Mouse (Mus musculus) myocyte (in vitro differentiated cells): ENCODE data around the gene Scmh1.

Source experiments
- MAX ChIP-seq: IDR thresholded peaks from one replicate; pipeline ENCODE4 v1.6.1; 2011; ENCODE audit warnings: low read depth, mild to moderate bottlenecking, control low read depth
- POLR2A ChIP-seq: IDR thresholded peaks from one replicate; pipeline ENCODE4 v1.6.1; 2011; ENCODE audit warnings: low read depth, mild to moderate bottlenecking, control low read depth, moderate library complexity; ENCODE audit not compliant: insufficient read length
- POLR2AphosphoS2 ChIP-seq: IDR thresholded peaks from one replicate; pipeline ENCODE4 v1.6.1; 2011; ENCODE audit warnings: low read depth, control low read depth; ENCODE audit not compliant: insufficient read length
- REST ChIP-seq: IDR thresholded peaks from one replicate; pipeline ENCODE4 v1.6.1; 2011; ENCODE audit warnings: mild to moderate bottlenecking, control low read depth, moderate library complexity; ENCODE audit not compliant: insufficient read depth, insufficient read length

DNA sequence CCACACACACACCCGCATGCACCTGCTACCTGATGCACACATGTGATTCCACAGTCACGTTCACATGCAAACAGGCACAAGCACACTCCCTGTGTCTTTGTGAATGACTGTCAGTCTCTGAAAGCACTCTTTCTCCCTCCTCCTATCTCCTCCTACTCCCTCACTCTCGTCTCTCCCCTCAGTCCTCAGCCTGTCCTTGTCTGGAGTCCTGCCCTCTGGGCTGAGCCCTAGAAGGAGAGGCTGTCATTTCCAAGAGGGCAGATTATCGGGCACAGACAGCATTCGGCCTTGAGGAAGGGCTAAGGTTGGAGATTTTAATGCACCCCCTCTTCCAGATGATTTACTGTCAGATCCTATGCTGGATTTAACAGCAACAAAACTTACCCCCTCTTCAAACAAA lies 39.6 kb upstream of the Scmh1 start:
- TF ChIP-seq POLR2A: no peak
- no peak for TF ChIP-seq POLR2AphosphoS2
- TF ChIP-seq REST: no peak
- no peak for TF ChIP-seq MAX
